Mouse (Mus musculus): ENCODE results near the gene Stra6l. TPM values are rescaled to one million over a fixed set of nuclear protein-coding genes. Genes with fewer than 3 reads are reported as not detected.

The Stra6l gene
- polyA plus RNA-seq, 1 experiment: not detected

GRCm38 (mm10) chr4:45855803-45856424, 7.5 kb downstream of the Stra6l start:
- peak; percentile 66; the same call in 1 of the 2 replicates for TF ChIP-seq CTCF (IDR thresholded peaks at IDR 0.05; ENCODE audit: insufficient read depth, low read depth, low read length)
- TF ChIP-seq POLR2A (IDR thresholded peaks at IDR 0.05; ENCODE audit: insufficient read depth, low read depth, low read length): no peak
- Histone ChIP-seq H3K4me3 (ENCODE audit: insufficient read depth, low read depth, low read length) (no peak overlapping the region), H3K4me1 (ENCODE audit: control insufficient read depth, insufficient read depth, low read length) (peaks cover under 1% of the 10 kb centered on the region), H3K27ac (ENCODE audit: insufficient read depth, low read depth, low read length) (no peak overlapping the region)
- WGBS: 51% methylated on average over 19 of the region's 19 CpGs

DNA sequence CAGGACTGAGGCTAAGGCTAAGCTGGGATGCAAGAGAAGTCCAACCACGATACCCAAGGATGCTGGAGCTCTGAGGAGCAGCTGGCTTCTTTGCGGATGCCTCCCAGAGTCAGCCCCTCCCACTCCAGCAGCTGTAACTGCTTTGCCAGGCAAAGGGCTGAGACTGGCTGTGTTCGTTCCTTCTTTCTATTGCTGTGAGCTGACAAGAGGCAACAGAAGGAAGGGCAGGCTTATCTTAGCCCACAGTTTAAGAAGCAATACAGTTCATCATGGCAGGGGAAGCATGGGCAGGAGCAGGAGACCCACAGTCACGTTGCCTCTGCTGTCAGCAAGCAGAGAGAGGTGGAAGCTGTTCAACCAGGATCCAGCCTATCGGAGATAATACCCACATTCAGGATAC, 12.7 kb downstream of the Stra6l start:
- Histone ChIP-seq H3K27ac (ENCODE audit: insufficient read depth, low read depth, low read length) (no peak overlapping the region), H3K4me3 (ENCODE audit: insufficient read depth, low read depth, low read length) (no peak overlapping the region), H3K4me1 (ENCODE audit: control insufficient read depth, insufficient read depth, low read length) (peaks cover 7% of the 10 kb centered on the region)
- TF ChIP-seq POLR2A (IDR thresholded peaks at IDR 0.05; ENCODE audit: insufficient read depth, low read depth, low read length): no peak
- TF ChIP-seq CTCF (IDR thresholded peaks at IDR 0.05; ENCODE audit: insufficient read depth, low read depth, low read length): no peak
- 36% methylated on average over 5 of the region's 5 CpGs for WGBS

DNA sequence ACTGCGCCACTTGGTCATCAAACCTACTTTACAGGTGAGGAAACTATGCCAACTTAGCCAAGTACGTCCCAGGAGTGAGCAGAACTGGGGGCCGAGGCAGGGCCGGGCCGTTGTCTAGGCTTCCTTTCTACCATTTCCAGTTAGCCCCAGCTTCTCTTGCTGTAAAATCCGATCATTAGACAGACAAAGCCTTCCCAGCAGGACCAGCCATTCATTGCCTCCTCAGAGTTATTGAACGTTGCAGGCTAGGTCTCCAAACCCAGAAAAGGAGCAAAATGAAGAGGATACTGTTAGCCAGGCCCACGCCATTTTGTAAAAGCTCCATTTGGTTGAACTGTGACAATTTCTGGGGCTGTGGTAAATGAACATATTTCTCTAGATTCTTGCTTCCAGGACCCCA, 19.0 kb downstream of the Stra6l start:
- TF ChIP-seq CTCF (IDR thresholded peaks at IDR 0.05; ENCODE audit: insufficient read depth, low read depth, low read length) (no peak), POLR2A (IDR thresholded peaks at IDR 0.05; ENCODE audit: insufficient read depth, low read depth, low read length) (no peak)
- Histone ChIP-seq H3K4me3 (ENCODE audit: insufficient read depth, low read depth, low read length) (no peak overlapping the region), H3K4me1 (ENCODE audit: control insufficient read depth, insufficient read depth, low read length) (0 out of 2 replicates have a peak, but pooled peaks cover 2% of the 10 kb centered on the region), H3K27ac (ENCODE audit: insufficient read depth, low read depth, low read length) (no peak overlapping the region)
- 74% methylated on average over 8 of the region's 8 CpGs for WGBS

DNA sequence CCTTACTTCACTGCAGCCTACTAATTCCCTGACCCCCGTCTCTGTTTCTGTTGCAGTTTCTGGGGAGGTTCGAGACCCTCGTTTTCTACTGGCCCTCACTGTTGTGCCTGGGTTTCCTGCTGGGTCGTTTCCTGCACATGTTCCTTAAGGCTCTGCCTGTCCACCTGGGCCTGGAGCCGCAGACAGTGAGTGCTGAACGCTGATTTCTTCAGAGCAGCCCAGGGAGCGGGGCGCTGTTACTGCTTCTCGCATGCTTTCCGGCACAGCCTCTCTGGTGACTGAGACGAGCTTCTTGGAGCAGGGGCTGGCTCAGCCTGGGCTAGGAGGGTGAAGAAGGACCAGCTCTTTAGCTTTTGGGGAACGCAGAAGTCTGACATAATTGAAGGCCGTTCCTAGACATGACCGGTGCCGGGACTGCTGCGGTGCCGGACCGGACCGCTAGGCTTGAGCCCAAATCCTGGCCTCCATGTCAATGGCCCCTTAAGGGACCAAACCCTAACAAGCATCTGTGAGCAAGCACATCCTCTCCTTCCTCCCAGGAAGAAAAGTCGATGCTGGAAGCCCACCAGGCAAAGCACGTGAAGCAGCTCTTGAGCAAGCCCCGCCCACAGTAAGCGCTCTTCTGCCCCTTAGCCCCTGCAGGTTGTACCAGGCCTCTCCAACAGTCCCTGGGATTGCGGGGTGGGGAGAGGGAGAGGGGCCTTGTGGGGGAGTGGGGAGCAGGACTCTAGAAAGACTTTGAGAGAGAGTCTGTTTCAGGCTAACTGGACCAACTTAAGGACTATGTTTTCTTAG, 20.8 kb downstream of the Stra6l start:
- Histone ChIP-seq H3K4me1 (ENCODE audit: control insufficient read depth, insufficient read depth, low read length) (0 out of 2 replicates have a peak, but pooled peaks cover 2% of the 10 kb centered on the region), H3K27ac (ENCODE audit: insufficient read depth, low read depth, low read length) (no peak overlapping the region), H3K4me3 (ENCODE audit: insufficient read depth, low read depth, low read length) (no peak overlapping the region)
- whole genome bisulfite sequencing: 54% methylated on average over 24 of the region's 24 CpGs
- TF ChIP-seq CTCF (IDR thresholded peaks at IDR 0.05; ENCODE audit: insufficient read depth, low read depth, low read length): no peak
- TF ChIP-seq POLR2A (IDR thresholded peaks at IDR 0.05; ENCODE audit: insufficient read depth, low read depth, low read length): no peak

DNA sequence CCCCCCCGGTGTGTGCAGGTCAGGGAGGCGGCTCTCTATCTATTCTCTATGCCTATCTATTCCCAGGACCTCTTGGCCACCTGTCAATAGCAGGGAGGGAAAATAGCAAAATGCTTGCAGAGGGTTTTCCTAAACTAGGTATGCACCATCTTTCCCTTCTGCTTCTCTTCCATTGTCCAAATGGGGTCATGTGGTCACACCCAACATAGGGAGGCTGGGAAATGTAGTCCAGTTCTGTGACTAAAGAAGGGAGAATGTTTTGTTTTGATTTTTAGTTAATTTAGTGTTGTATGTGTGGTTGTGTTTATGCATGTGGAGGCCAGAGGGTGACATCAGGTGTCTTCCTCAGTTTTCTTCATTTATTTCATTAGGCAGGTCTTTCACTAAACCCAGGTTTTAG, 23.7 kb downstream of the Stra6l start:
- Histone ChIP-seq H3K27ac (ENCODE audit: insufficient read depth, low read depth, low read length) (no peak overlapping the region), H3K4me3 (ENCODE audit: insufficient read depth, low read depth, low read length) (no peak overlapping the region), H3K4me1 (ENCODE audit: control insufficient read depth, insufficient read depth, low read length) (0 out of 2 replicates have a peak, but pooled peaks cover 2% of the 10 kb centered on the region)
- 66% methylated on average over 2 of the region's 2 CpGs for WGBS
- no peak for TF ChIP-seq CTCF (IDR thresholded peaks at IDR 0.05; ENCODE audit: insufficient read depth, low read depth, low read length)
- no peak for TF ChIP-seq POLR2A (IDR thresholded peaks at IDR 0.05; ENCODE audit: insufficient read depth, low read depth, low read length)

DNA sequence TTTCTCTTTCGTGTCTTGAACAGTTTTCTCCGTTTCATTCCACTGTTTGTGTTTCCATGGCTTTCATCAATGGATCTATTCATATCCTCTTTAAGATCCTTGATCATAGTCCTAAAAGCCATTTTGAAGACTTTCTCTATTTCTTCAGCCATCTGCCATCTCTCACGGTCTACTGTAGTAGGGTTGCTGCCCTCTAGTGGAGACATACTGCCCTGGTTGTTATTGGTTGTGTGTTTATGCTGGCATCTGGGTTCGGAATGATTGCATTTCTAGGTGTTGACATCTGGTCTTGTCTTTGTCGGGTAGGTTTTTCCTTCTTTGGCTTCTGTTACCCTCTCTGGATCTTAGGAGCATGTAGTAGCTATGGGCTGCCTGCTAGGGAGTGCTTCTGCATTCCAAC, 30.5 kb downstream of the Stra6l start:
- Histone ChIP-seq H3K4me3 (ENCODE audit: insufficient read depth, low read depth, low read length) (no peak overlapping the region), H3K4me1 (ENCODE audit: control insufficient read depth, insufficient read depth, low read length) (no peaks in the 10 kb centered on the region), H3K27ac (ENCODE audit: insufficient read depth, low read depth, low read length) (no peak overlapping the region)
- TF ChIP-seq CTCF (IDR thresholded peaks at IDR 0.05; ENCODE audit: insufficient read depth, low read depth, low read length): no peak
- no peak for TF ChIP-seq POLR2A (IDR thresholded peaks at IDR 0.05; ENCODE audit: insufficient read depth, low read depth, low read length)
- WGBS: 37% methylated on average over 5 of the region's 5 CpGs

- Histone ChIP-seq H3K27ac (ENCODE audit: insufficient read depth, low read depth, low read length) (no peak overlapping the region), H3K4me1 (ENCODE audit: control insufficient read depth, insufficient read depth, low read length) (no peaks in the 10 kb centered on the region), H3K4me3 (ENCODE audit: insufficient read depth, low read depth, low read length) (no peak overlapping the region)
- TF ChIP-seq CTCF (IDR thresholded peaks at IDR 0.05; ENCODE audit: insufficient read depth, low read depth, low read length) (no peak), POLR2A (IDR thresholded peaks at IDR 0.05; ENCODE audit: insufficient read depth, low read depth, low read length) (no peak)
- 87% methylated on average over 9 of the region's 9 CpGs for WGBS
Measured at GRCm38 (mm10) chr4:45882521-45882920, 34.1 kb downstream of the Stra6l start.

GRCm38 (mm10) chr4:45883250-45883649, 34.8 kb downstream of the Stra6l start:
- Histone ChIP-seq H3K27ac (ENCODE audit: insufficient read depth, low read depth, low read length) (no peak overlapping the region), H3K4me1 (ENCODE audit: control insufficient read depth, insufficient read depth, low read length) (no peaks in the 10 kb centered on the region), H3K4me3 (ENCODE audit: insufficient read depth, low read depth, low read length) (no peak overlapping the region)
- 93% methylated on average over 16 of the region's 16 CpGs for WGBS
- TF ChIP-seq POLR2A (IDR thresholded peaks at IDR 0.05; ENCODE audit: insufficient read depth, low read depth, low read length): no peak
- no peak for TF ChIP-seq CTCF (IDR thresholded peaks at IDR 0.05; ENCODE audit: insufficient read depth, low read depth, low read length)

DNA sequence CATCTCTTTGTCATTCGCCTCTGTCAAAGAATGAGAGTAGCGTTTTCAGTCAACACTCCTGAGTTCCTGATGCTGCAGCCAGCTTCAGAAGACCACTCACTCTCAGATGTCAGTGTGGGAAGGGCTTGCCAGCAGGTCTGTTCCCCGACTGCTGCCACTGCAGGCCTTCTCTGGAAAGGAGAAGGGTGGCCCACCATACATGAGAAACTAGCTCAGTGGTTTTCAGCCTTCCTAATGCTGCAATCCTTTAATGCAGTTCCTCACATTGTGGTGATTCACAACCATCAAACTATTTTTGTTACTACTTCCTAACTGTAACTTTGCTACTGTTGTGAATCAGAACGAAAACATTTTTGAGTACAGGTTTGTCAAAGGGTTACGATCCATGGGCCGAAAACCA, 41.0 kb downstream of the Stra6l start:
- Histone ChIP-seq H3K4me1 (ENCODE audit: control insufficient read depth, insufficient read depth, low read length) (peaks cover 4% of the 10 kb centered on the region), H3K27ac (ENCODE audit: insufficient read depth, low read depth, low read length) (no peak overlapping the region), H3K4me3 (ENCODE audit: insufficient read depth, low read depth, low read length) (no peak overlapping the region)
- no peak for TF ChIP-seq CTCF (IDR thresholded peaks at IDR 0.05; ENCODE audit: insufficient read depth, low read depth, low read length)
- TF ChIP-seq POLR2A (IDR thresholded peaks at IDR 0.05; ENCODE audit: insufficient read depth, low read depth, low read length): no peak
- 74% methylated on average over 6 of the region's 6 CpGs for WGBS
